Mouse (Mus musculus): ENCODE results near the gene Fam19a1. TPM values are rescaled to one million over a fixed set of nuclear protein-coding genes. Genes with fewer than 3 reads are reported as not detected.

The Fam19a1 gene
- polyA plus RNA-seq, 1 experiment from 2014 or later, result 40.0 TPM

DNA sequence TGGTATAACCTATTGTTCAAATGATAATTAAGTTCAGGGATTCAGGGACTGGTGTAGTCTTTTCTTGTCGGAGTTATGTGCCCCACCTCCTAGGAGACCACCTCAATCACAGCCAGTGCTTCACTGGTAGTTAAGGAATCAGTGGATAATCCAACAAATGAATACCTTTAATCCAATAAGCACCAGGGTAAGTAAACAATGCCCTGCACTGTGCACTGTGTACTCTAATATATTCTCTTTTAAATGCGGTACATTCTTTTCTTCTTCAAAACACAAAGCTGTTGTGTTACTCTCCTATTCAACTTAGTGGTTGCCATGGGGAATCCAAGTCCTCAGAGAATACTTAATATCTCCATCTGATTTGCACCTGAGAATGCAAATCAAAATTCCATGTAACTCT lies 260.3 kb downstream of the Fam19a1 start:
- Histone ChIP-seq H3K36me3 (ENCODE audit: control insufficient read depth, insufficient read depth, low read length) (no peaks in the 10 kb centered on the region), H3K27me3 (ENCODE audit: control insufficient read depth, insufficient read depth, low read depth, low read length) (no peaks in the 10 kb centered on the region), H3K9me3 (replicated peaks; ENCODE audit: control insufficient read depth, low read length, poor library complexity, severe bottlenecking) (no peaks in the 10 kb centered on the region), H3K9ac (ENCODE audit: low read depth, low read length) (no peak overlapping the region), H3K4me3 (ENCODE audit: low read depth, low read length) (no peak overlapping the region), H3K4me1 (ENCODE audit: control insufficient read depth, insufficient read depth, low read length) (no peaks in the 10 kb centered on the region), H3K4me2 (ENCODE audit: low read length) (no peak overlapping the region), H3K27ac (ENCODE audit: low read length) (no peak overlapping the region)
- WGBS, result 10% methylated on average over 2 of the region's 2 CpGs
- peak; percentile 58 for ATAC-seq

GRCm38 (mm10) chr6:96376773-96377172 lies 263.8 kb downstream of the Fam19a1 start:
- Histone ChIP-seq H3K9me3 (replicated peaks; ENCODE audit: control insufficient read depth, low read length, poor library complexity, severe bottlenecking) (no peaks in the 10 kb centered on the region), H3K4me1 (ENCODE audit: control insufficient read depth, insufficient read depth, low read length) (no peaks in the 10 kb centered on the region), H3K36me3 (ENCODE audit: control insufficient read depth, insufficient read depth, low read length) (no peaks in the 10 kb centered on the region), H3K27ac (ENCODE audit: low read length) (no peak overlapping the region), H3K27me3 (ENCODE audit: control insufficient read depth, insufficient read depth, low read depth, low read length) (no peaks in the 10 kb centered on the region), H3K9ac (ENCODE audit: low read depth, low read length) (no peak overlapping the region), H3K4me2 (ENCODE audit: low read length) (no peak overlapping the region), H3K4me3 (ENCODE audit: low read depth, low read length) (no peak overlapping the region)
- 50% methylated on average over 3 of the region's 3 CpGs for WGBS
- no peak for ATAC-seq

DNA sequence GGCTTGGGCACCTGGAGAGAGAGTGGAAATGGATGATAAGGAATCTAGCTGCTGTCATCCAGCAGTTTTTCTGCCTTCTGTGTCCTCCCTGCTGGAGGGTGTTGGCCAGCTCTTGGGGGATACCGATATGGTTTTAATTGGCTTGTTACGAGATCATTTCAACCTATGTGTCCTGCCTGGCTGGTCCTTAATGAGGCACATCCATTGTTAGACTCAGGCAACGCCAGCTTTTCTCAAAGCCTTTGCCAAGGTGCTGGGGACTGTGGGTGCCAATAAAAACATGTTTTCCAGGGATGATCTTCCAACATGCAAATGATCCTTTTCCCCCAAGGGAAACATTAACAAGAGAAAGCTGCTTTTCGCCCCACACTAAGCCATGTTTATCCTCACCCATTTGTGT lies 266.3 kb downstream of the Fam19a1 start:
- WGBS, result 39% methylated on average over 4 of the region's 4 CpGs
- Histone ChIP-seq H3K27ac (ENCODE audit: low read length) (no peak overlapping the region), H3K27me3 (ENCODE audit: control insufficient read depth, insufficient read depth, low read depth, low read length) (no peaks in the 10 kb centered on the region), H3K9ac (ENCODE audit: low read depth, low read length) (no peak overlapping the region), H3K4me1 (ENCODE audit: control insufficient read depth, insufficient read depth, low read length) (no peaks in the 10 kb centered on the region), H3K4me2 (ENCODE audit: low read length) (no peak overlapping the region), H3K36me3 (ENCODE audit: control insufficient read depth, insufficient read depth, low read length) (no peaks in the 10 kb centered on the region), H3K4me3 (ENCODE audit: low read depth, low read length) (no peak overlapping the region), H3K9me3 (replicated peaks; ENCODE audit: control insufficient read depth, low read length, poor library complexity, severe bottlenecking) (no peaks in the 10 kb centered on the region)
- ATAC-seq, result no peak

GRCm38 (mm10) chr6:96384441-96384840 lies 271.5 kb downstream of the Fam19a1 start:
- ATAC-seq, result no peak
- H3K4me2 ChIP-seq (ENCODE audit: low read length), result no peak overlapping the region
- H3K27ac ChIP-seq (ENCODE audit: low read length), result no peak overlapping the region
- H3K4me1 ChIP-seq (ENCODE audit: control insufficient read depth, insufficient read depth, low read length), result no peaks in the 10 kb centered on the region
- no peaks in the 10 kb centered on the region for H3K36me3 ChIP-seq (ENCODE audit: control insufficient read depth, insufficient read depth, low read length)
- H3K9me3 ChIP-seq (replicated peaks; ENCODE audit: control insufficient read depth, low read length, poor library complexity, severe bottlenecking), result no peaks in the 10 kb centered on the region
- WGBS, result 41% methylated on average over 1 of the region's 1 CpGs
- H3K27me3 ChIP-seq (ENCODE audit: control insufficient read depth, insufficient read depth, low read depth, low read length), result no peaks in the 10 kb centered on the region
- no peak overlapping the region for H3K9ac ChIP-seq (ENCODE audit: low read depth, low read length)
- H3K4me3 ChIP-seq (ENCODE audit: low read depth, low read length), result no peak overlapping the region

GRCm38 (mm10) chr6:96418866-96419265 lies 305.9 kb downstream of the Fam19a1 start:
- no peaks in the 10 kb centered on the region for H3K36me3 ChIP-seq (ENCODE audit: control insufficient read depth, insufficient read depth, low read length)
- no peak overlapping the region for H3K27ac ChIP-seq (ENCODE audit: low read length)
- H3K4me3 ChIP-seq (ENCODE audit: low read depth, low read length), result no peak overlapping the region
- no peaks in the 10 kb centered on the region for H3K27me3 ChIP-seq (ENCODE audit: control insufficient read depth, insufficient read depth, low read depth, low read length)
- 74% methylated on average over 4 of the region's 4 CpGs for WGBS
- peaks cover 7% of the 10 kb centered on the region; the same call in 1 of the 2 replicates for H3K4me1 ChIP-seq (ENCODE audit: control insufficient read depth, insufficient read depth, low read length)
- H3K9me3 ChIP-seq (replicated peaks; ENCODE audit: control insufficient read depth, low read length, poor library complexity, severe bottlenecking), result no peaks in the 10 kb centered on the region
- H3K4me2 ChIP-seq (ENCODE audit: low read length), result no peak overlapping the region
- no peak overlapping the region for H3K9ac ChIP-seq (ENCODE audit: low read depth, low read length)
- no peak for ATAC-seq

- 52% methylated on average over 5 of the region's 5 CpGs for WGBS
- Histone ChIP-seq H3K36me3 (ENCODE audit: control insufficient read depth, insufficient read depth, low read length) (no peaks in the 10 kb centered on the region), H3K4me2 (ENCODE audit: low read length) (no peak overlapping the region), H3K9me3 (replicated peaks; ENCODE audit: control insufficient read depth, low read length, poor library complexity, severe bottlenecking) (no peaks in the 10 kb centered on the region), H3K9ac (ENCODE audit: low read depth, low read length) (no peak overlapping the region), H3K4me3 (ENCODE audit: low read depth, low read length) (no peak overlapping the region), H3K27ac (ENCODE audit: low read length) (no peak overlapping the region; the same call in 1 of the 2 replicates), H3K27me3 (ENCODE audit: control insufficient read depth, insufficient read depth, low read depth, low read length) (no peaks in the 10 kb centered on the region), H3K4me1 (ENCODE audit: control insufficient read depth, insufficient read depth, low read length) (peaks cover 7% of the 10 kb centered on the region; the same call in 1 of the 2 replicates)
- 0 out of 2 replicates have a peak, but pooled peaks have one; percentile 8 for ATAC-seq
Observed at GRCm38 (mm10) chr6:96419704-96420382, 306.9 kb downstream of the Fam19a1 start.

DNA sequence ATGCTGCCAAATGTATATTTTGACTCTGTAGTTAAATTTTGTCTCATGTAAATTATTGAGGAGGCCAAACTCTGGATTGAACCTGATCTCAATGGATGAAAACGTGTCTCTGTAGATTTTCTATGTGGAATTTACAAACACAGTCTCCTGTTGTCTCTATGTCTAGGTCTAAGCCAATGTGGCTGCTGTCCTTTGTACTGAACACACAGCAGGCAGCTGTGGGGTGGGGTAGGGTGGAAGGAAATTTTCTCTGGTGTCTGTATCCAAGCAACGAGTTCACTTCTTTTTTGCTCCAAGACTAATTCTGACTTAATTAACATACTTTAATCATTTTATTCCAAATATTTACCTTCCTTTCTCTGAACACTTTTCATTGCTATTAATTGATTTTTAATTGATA lies 307.6 kb downstream of the Fam19a1 start:
- no peaks in the 10 kb centered on the region for H3K27me3 ChIP-seq (ENCODE audit: control insufficient read depth, insufficient read depth, low read depth, low read length)
- peak; percentile 68; the same call in 1 of the 2 replicates for ATAC-seq
- no peak overlapping the region for H3K9ac ChIP-seq (ENCODE audit: low read depth, low read length)
- H3K36me3 ChIP-seq (ENCODE audit: control insufficient read depth, insufficient read depth, low read length), result no peaks in the 10 kb centered on the region
- no peak overlapping the region for H3K4me3 ChIP-seq (ENCODE audit: low read depth, low read length)
- H3K4me1 ChIP-seq (ENCODE audit: control insufficient read depth, insufficient read depth, low read length), result peaks cover 7% of the 10 kb centered on the region; the same call in 1 of the 2 replicates
- 1% methylated on average over 2 of the region's 2 CpGs for WGBS
- no peaks in the 10 kb centered on the region for H3K9me3 ChIP-seq (replicated peaks; ENCODE audit: control insufficient read depth, low read length, poor library complexity, severe bottlenecking)
- H3K27ac ChIP-seq (ENCODE audit: low read length), result no peak overlapping the region
- H3K4me2 ChIP-seq (ENCODE audit: low read length), result no peak overlapping the region

DNA sequence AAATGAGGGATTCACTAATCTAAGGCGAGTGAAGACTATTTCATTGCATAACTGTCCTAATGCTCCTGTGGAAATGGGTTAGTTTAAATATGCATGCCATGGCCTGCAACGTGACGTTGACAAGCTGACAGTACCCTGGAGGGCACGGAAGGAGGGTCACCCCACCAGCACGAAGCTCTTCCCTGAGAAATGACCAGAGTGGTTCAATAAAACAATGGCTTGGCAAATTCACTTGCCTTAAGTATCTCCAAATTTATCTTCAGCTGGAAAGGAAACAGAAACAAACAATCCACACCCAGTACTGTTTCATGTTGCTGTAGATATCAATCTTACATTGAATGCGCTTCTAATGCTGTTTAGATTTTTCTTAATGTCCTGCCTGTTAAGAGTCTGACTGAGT lies 316.4 kb downstream of the Fam19a1 start:
- Histone ChIP-seq H3K9me3 (replicated peaks; ENCODE audit: control insufficient read depth, low read length, poor library complexity, severe bottlenecking) (no peaks in the 10 kb centered on the region), H3K36me3 (ENCODE audit: control insufficient read depth, insufficient read depth, low read length) (no peaks in the 10 kb centered on the region)
- WGBS, result 65% methylated on average over 6 of the region's 6 CpGs

DNA sequence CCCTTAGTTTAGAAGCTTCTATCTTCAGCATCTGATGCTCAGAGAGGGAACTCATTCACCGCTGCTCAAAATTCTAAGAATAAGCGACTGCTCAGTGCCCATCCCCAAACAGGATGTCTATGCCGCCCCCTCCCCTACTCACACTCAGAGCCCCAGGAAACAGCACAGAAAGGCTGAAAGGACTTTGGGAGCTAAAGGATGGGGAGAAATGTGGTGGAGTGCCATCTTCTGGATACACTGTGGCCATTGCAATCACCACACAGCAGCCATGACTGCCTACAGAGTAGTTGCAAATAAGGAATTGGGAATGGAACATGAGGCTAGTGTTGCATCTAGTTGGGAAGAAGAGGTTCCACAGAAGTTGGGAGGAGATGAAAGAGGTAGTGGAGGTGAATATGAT lies 319.4 kb downstream of the Fam19a1 start:
- Histone ChIP-seq H3K4me1 (ENCODE audit: control insufficient read depth, insufficient read depth, low read length) (no peaks in the 10 kb centered on the region), H3K27ac (ENCODE audit: low read length) (no peak overlapping the region), H3K9ac (ENCODE audit: low read depth, low read length) (no peak overlapping the region), H3K27me3 (ENCODE audit: control insufficient read depth, insufficient read depth, low read depth, low read length) (no peaks in the 10 kb centered on the region), H3K36me3 (ENCODE audit: control insufficient read depth, insufficient read depth, low read length) (no peaks in the 10 kb centered on the region), H3K4me2 (ENCODE audit: low read length) (no peak overlapping the region), H3K9me3 (replicated peaks; ENCODE audit: control insufficient read depth, low read length, poor library complexity, severe bottlenecking) (no peaks in the 10 kb centered on the region), H3K4me3 (ENCODE audit: low read depth, low read length) (no peak overlapping the region)
- 71% methylated on average over 3 of the region's 3 CpGs for WGBS
- no peak for ATAC-seq

More for the DNA sequence above, 316.4 kb downstream of the Fam19a1 start:
- Histone ChIP-seq H3K4me3 (ENCODE audit: low read depth, low read length) (no peak overlapping the region), H3K9ac (ENCODE audit: low read depth, low read length) (no peak overlapping the region), H3K27ac (ENCODE audit: low read length) (no peak overlapping the region), H3K4me1 (ENCODE audit: control insufficient read depth, insufficient read depth, low read length) (no peaks in the 10 kb centered on the region), H3K4me2 (ENCODE audit: low read length) (no peak overlapping the region), H3K27me3 (ENCODE audit: control insufficient read depth, insufficient read depth, low read depth, low read length) (no peaks in the 10 kb centered on the region)
- ATAC-seq, result no peak

Data from midbrain, embryonic 16.5 days (tissue).